Mouse (Mus musculus): ENCODE measurements around the gene Enho.

DNA sequence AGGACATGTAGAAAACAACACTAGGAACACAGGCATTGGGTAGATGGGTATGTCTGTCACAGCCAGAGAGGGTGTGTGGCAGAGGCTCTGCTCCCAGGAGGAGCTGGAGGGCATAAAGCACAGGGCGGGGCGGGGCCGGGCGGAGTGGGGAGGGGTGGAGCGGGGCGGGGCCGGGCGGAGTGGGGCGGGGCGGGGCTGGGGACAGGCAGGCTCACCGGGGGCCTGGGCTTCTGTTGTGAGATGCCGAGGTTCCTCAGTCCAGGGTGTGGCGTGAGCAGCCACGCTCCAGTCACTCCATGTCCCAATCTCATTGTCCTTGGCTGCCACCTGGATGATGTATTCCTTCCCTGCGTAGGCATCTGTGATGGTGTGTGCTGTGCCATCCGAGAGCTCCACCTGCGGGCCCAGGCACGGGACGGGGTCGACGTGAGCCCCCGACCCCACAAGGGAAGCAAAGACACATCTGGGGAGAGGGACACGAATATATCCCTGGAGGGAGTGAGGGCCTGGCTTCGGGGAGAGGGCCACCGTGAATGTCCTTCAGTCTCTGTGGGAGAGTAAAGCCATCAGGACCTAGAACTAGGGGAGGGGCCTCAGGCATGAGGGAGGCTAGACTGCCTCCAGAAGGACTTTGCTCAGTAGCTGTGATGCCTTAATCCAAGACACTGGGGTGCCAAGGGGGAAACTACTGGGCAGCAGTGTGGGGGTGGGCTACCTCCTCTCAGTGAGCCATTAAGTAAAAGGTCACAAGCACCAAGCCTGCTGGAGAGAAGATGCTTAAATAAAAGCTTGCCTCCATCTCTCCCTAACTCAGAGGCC is 18.7 kb upstream of the Enho start:
- TF ChIP-seq CTCF (IDR thresholded peaks at IDR 0.05; ENCODE audit: borderline replicate concordance, insufficient read depth, low read length) (no peak), POLR2A (IDR thresholded peaks at IDR 0.05; ENCODE audit: low read depth, low read length) (no peak)
